Mouse (Mus musculus): ENCODE measurements around the gene Sucla2.

Gene Sucla2

DNA sequence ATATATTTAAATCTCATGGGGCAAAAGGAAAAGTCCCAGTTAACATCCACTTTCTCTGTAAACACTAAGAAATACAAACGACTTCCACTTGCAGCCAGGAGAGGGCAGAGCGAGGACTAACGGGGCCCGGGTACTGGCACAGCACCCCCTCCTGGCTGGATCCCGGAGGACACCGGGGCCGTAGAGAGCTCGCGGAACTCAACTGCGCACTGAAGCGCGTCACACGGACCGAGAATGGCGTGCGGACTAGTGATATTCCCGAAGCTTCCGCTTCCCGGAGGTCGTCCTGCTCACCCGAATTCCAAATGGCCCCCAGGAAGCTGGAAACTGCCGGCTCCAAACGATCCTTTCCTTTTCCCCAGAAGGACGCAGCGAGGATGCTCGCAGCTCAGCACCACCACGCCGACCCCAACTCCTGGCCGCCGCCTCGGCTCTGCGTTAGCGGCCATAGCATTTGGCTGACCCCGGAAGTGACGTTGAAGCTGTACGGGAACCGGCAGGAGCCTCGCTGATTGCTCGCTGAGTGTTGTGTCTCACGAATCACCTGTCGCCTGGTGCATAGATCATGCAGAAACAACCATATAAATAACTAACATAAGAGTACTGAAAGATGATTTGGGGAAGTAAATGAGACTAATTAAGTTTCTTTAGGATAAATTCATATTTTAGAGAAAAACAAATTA is at the start of gene Sucla2:
Sucla2 (plus strand) TSS at position 554 of the 683 bp plus-strand sequence.
- DNase-seq = peak; percentile 97

DNA sequence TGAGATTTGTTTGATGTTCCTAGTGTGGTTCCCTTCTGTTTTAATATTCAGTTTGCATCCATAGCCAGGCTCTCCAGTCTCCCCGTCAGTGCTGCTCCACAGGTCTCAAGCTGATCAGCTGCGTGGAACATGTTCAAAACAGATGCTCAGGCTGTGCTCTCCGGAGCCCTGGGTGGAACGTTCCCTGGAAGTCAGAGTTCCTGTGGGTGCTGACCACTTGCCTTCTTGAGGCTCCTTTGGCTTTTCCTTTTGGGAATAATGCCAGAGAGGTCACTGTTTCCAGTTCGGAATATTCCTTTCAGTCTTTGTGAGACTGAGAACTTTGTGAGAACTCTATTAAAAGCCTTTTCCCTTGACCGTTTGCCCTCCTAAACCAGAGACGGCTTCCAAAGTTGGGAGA is 49.6 kb upstream of the Sucla2 start:
- no peak for DNase-seq

DNA sequence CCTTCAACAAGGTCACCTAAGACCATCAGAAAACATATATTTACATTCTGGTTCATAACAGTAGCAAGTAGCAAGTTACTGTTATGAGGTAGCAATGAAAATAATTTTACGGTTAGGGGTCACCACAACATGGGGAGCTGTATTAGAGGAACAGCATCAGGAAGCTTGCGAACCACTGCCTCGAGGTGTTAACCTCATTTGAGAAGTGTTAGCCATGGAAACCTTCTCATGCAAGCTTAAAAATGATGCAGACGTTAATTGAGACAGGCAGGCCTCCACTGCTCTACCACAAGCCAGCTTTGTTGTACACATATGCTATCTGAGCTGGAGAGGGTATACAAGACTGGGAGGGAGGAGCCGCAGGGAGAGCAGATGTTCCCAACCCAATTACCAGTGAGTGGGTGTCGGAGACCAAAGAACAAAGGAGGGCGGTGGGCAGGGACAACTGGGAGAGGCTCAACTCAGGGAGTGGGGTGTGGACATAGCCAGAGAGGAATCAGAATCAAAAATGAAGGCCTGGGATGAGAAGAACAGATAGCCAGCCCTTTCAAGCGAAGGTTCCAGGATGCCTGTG is 48.7 kb upstream of the Sucla2 start:
- no peak for DNase-seq

DNA sequence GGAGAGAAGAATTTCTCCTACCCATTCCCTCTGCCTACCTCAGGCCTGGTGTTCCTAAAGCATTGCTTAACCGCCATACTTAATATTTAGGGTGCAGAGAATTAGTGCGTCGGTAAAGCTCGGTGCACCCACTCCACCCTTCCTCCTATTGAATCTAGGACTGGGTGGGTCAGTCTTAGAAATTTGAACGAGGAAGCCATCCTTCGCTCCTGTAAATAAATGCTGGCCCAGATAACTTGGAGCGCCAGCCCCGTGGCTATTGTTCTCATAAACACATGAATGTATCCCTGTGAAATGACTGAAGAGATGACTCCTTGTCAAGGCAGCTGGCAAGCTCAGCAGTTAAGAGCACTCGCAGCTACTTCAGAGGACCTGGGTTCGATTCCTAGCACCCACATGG is 48.0 kb upstream of the Sucla2 start:
- DNase-seq = no peak

DNA sequence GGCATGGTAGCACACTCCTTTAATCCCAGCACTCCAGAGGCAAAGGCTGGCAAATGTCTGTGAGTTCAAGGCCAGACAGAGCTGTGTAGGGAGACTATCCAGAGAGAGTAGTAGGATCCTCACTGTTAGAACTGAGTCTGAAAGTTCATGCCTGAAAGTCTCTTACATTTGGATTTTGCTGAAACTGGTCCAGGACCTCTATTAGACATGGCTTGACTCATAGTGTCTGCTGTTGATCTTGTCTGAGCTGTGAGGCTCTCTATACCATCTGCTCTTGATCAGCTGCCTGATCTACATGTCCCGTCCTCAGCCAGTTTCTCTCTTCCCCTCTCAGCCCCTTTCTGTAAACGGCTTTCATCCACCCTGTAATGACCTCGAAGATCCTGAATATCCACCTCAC is 46.8 kb upstream of the Sucla2 start:
- no peak for DNase-seq

DNA sequence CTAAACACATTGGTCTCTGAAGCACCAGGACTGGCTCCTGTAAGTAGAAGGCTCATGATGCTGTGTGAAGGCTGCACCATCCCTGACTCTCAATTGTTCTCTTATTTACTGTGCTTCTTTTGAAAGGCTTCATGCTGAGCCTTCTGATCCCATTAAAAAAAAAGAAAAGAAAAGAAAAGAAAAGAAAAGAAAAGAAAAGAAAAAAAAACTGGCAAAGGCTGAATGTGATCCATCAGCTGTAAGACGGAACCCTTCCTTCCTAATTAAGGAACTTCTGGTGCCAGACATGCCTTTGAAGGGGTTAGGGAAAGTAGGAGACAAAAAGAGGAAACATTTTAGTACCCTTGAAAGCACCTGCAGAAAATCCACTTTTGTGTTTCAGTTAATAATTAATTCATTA is 45.3 kb upstream of the Sucla2 start:
- no peak for DNase-seq

DNA sequence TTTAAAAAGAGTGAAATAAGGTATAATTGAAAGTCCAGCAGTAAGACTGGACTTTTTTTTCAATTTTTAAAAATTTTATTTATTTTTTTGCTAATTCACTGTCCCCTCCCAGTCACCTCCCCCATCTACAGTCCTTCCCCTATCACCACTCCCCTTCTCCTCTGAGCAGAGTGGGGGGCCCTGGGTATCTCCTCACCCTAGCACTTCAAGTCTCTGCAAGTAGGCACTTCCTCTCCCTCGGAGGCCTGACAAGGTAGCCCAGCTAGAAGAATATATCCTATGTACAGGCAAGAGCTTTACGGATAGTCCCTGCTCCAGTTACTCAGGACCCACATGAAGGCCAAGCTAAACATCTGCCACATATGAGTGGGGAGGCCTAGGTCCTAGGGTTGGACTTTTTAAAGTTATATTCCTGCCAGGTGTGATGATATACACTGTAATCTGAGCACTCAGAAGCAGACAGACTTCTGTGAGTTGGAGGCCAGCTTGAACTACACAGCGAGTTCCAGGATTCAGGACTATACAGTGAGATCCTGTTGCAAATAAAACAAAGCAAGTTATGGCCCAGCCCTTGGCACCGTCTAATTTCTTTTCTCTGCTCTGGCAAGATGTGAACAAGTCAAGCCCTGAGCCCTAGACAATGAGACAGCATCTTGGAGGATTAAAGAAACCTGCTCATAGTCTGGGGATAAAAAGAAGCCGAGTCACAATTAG is 41.4 kb upstream of the Sucla2 start:
- no peak for DNase-seq

DNA sequence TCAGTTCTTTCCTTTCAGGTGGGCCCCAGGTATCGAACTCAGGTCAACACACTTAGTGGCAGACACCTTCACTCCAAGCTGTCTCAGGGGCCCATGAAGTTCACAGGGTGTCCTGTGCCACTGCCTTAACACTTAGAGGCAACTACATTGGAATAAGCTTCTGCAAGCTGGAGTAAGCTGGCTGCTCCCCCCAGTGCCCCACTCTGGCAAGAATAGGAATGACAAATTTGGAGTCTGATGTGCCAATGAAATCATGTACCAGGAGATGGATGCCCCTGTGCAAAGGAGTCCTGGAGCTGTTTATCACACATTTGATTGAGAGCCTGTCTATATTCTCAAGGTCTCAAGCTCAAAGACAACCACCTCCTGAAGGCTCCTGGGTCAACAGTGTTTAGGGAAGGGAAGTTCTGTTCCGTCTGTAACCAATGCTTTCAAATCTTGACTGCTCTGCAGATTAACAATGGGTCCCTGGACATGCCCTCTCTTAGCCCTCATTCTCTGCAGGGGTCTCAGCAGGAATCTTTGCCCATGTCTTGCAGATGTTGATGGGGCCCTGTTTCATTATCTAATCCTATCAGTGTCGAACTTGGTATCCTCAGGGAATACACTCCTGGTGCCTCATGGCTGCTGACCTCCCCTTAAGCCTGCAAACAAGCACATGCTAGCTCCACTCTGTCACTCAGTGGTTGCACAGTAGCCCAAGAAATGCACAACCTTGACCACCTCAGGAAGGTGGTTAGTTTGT is 40.6 kb upstream of the Sucla2 start:
- no peak for DNase-seq

DNA sequence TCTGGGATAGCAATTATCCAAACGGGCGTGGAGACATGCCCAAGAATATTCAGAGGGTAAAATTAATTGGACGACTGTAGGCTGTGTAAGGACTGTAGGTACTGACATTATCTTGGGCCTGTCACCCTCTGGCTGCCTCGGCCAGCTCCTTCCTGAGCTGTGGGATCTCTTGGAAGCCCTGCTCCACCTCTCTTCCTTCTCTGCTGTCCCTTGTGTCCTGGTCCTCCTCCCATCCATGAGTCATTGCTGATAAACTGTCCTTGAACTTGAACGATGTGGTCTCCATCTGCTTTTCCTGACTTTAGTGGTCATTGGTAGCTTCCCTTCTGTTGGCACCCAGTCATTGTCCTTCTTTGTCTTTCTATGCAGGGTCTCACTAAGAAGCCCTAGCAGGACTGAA is 38.5 kb upstream of the Sucla2 start:
- no peak for DNase-seq

DNA sequence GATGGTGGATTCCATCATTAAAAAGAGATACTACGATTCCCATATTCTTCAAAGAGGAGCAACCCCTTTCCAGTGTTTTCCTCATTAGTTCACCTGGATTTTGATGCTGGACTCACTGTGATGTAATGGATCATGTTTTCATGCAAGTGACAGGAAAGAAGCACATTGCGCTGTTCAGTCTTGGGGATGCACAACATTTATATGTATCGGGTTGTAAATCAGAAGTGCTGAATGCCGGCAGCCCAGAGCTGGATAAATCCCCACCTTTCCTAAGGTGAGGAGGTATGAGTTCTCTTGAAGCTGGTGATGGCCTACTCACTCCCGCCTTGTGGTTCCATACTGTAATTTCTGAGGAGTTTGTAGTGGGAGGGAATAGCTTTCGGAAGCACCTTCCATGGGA is 31.8 kb upstream of the Sucla2 start:
- DNase-seq = no peak

DNA sequence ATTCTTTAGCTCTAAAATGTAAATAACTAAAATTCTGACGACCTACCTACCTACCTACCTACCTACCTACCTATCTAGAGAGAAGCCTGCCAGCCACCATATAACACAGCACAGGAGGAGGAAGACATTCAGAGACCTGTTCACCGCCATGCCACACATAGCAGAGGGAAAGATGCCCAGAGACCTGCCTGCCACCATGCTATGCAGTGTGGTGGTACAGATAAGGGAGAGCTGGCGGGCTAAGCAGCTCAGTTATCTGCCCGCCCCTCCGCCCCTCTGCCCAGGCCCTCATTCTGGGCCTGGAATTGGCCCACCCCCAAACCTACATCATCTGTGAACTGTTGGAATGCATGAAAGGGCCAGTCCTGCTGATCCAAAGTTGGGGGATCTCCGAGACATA is 31.0 kb upstream of the Sucla2 start:
- no peak for DNase-seq

DNA sequence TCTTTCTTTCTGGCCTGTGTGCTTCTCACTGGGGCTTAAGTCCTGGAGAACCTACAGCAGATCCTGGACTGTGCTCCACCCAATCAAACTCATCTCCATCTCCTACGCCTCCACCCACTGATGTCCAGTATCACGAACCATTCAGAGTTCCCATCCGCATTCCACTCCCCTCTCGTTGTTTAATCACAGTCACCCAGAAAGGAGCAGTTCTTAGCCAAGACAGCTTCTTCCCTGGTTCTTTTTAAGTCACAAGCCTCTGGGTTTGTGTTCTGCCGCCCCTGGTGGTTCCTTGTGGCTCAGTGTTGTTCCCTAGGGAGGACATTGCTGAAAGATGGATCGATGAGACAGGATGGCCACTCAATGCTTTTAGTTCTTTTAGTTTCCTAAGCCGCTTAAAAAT is 29.4 kb upstream of the Sucla2 start:
- DNase-seq = no peak

DNA sequence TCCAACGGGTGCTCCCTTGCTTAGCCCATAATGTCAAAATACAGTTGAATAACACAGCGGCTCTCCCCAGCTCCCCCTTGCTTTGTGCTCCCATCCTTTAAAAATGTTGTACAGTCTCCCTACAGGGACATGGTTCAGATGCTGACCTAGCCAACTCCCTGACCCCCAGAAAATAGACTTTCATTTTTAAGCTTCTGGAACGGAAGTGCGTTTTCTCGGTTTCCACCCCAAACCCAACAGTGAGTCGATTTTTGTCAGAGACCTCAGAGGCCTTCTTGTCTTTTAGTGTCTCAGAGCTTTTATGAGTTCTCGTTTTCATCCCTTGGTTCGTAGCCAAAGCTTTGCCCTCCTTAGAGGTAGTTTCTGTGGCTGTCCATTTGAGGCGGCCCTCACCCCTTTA is 23.8 kb upstream of the Sucla2 start:
- DNase-seq = no peak

DNA sequence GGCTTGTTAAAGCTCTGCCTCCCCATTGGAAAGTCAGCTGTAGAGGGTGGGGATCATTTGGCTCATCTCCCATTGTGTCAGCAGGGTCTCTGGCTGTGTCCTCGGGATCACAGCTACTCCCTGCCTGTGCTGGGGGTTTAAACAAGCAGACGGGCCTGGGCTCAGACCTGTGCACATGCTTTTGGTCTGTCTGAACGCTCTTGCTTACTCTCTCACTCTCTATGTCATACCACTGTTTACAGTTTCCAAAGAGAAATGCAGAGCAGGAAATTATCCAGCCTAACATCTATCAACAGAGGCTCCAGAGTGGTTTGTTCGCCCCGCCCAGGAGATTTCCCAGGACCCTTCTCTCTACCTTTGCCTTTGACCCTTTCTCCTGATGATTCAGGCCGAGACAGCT is 23.4 kb upstream of the Sucla2 start:
- no peak for DNase-seq

DNA sequence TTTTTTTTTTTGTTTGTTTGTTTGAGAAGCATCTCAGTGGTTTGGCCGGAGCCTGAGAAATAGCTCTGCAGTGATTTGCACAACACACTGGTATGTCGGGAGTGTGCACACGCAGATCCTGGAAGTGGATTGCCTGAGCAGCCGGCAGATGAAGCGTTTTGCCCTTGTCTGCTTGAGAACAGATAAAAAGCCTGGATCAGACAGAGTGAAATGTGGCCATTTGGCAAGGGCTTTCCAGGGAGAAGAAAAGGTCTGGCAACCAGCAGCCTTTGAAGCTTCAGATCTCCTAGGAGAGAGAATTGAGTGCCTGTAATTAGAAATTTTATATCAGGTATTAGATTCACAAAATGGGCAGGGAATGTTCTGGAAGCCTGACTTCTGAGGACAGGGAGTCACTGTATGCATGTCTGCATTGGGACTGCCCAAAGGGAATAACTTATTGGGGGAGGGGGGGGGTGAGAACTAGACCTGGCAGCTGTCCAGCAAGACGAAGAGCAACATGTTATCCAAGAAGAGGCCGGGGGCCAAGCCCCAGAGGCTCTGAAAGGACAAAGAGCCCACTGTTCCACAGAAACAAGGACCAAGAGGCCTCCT is 22.4 kb upstream of the Sucla2 start:
- peak; percentile 42 for DNase-seq

DNA sequence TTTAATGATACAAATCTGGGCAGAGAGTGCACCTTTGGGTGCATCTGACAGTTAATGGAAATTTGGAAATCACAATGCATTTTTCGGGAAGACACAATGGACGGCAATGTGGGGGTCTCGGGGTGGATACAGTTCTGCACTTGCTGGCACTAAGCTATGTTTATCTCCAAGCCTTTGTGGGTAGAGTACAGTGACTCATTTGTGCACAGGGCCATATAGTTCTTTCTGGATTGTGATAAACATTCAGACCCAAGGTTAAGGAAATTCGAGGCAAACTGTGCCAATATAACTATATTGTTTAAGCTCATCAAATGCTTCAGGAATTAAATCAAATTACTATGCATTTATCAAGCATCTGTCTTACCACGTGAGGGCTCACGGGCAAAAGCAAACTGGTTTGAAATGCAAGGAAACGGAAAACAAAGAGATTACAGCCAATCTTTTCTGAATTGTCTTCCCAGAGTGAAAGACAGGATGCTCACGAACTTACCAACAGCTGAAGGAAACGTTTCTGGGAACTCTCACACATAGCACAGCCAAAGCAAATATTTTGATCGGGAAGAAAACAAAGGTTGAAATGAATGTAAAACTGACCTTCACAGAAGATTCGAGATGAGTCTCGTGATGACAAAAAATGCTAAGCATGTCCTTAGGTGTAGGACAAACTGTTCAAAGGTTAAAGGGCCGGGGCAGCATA is 21.7 kb upstream of the Sucla2 start:
- DNase-seq = no peak

DNA sequence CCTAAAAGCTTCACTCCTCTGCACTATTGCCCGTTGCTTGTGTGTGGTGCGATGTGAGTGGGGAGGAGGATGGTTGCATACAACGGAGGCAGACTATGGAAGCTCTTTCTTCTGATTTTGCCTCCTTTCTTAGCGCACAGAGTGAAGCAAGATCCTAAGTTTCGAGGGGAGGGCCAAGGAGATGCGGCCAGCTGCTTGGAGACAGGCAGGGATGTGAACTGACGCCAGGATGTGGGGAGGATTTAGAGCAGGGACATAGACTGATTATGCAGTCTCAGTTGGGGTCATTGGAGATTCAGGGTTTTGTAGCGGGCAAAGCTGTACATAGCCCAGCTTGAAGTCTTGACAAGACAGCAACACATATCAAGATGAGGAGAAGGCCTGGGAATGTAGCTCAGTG is 18.8 kb upstream of the Sucla2 start:
- DNase-seq = no peak

DNA sequence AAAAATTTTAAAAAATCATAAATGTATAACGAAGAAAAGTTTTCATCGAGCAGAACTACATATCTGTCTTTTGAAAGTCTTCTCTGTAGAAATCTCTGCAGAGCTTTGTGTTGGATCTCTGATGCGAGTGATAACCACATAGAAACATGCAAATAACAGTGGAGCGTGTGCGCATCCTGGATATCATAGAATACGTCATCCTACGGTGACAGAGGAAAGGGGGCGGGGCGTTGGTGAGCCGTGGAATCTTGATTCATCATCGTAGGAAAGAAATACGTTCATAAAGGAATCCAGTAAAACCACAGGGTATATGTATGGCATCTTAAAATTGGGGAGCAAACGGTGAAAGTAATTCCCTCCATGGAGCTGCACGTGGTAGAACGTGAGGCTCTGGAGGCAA is 17.9 kb upstream of the Sucla2 start:
- DNase-seq = no peak

DNA sequence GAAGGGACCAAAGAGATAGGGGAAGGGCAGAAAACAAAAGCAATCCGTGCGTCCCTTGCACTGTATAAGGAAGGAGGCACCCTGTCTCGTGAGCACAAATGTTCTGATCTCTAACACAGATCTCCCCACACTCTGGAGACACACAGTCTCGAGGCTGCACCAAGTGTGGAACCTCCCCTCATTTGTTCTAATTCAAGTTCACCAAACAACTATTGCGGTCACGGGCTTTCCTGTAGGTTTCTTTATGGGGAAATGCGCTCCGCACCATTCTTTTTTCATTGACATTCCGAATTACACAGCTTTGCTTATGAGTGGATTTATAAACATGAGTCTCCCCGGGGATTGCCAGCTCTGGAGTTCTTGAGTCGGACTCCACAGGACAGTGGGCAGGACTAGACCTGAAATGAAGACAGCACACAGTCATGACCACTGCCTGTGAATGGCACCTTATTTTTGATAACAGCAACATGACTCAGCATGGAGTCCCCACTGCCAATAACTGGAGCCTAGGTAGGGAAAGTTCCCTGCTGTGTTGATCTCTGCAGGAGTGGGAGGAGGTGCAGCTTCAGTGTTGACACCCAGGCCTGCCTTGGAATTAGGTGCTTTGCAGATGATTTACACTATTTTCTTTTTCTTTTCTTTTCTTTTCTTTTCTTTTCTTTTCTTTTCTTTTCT is 17.3 kb upstream of the Sucla2 start:
- DNase-seq = no peak

DNA sequence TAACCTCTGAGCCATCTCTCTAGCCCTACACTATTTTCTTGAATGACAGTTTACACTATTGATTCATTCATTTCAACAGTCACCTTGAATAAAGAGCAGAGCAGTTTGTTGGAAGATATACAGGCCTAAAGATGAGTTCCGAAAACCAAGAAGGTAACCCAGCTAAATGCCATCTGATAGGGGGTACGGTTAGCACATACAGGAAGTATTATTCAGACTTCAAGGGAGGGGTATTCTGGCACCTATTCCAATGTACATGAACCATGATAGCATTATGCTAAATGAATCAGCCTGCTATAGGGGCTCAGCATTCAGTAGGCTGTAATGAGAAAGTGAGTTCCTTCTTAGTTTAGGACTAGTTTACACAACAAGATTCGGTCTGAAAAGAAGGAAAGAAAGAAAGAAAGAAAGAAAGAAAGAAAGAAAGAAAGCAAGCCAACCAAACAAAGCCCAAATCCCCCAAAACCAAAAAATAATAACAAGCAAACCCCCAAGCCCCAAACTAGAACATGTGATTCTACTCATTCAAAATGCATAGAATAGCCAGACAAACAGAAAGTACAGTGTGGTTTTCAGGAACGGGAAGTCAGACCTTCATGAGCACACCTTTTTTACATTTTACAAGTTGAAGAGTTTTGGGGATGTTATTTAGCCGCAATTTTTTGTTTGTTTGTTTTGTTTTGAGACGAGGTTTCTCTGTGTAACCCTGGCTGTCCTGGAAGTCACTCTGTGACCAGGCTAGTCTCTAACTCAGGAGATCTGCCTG is 16.3 kb upstream of the Sucla2 start:
- DNase-seq = no peak

DNA sequence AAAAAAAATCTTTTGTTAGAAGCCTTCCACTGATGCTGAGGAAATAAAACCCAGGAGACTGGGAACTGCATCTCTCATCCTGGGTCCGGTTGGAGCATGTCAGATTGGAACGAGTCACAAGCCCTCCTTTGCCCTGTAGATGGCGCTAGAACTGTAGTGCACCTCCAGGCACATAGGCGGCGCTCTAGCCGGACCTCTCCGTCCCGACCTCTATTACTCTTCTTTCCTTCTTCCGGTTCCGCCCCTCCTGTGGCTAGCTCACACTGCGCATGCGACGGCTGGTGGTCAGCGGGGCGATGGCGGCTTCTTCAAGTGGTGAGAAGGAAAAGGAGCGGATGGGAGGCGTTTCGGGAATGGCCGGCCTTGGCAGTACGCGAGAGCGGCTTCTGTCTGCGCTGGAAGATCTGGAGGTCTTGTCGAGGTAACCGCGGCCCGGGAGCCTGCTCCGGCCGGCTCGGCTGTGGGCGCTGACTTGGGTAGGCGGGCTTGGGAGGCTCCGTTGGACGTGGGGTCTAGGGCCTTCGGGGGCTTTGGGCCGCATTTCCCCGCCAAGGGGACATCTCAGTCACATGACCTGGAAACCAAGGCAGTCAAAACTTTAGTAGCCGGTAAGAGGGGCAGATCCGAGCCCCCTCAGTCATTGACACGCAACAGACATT is 15.2 kb upstream of the Sucla2 start, which contains the start of gene Med4:
Med4 (plus strand) TSS at position 261 of the 659 bp plus-strand sequence.
- peak; percentile 92 for DNase-seq
